Mouse (Mus musculus) small intestine, adult 2 months (tissue): ENCODE data around the gene S1pr2. TPM values are rescaled to one million over a fixed set of nuclear protein-coding genes. Genes with fewer than 3 reads are reported as not detected.
"Not testable (repeated sequence)": the region's sequence is repeated elsewhere in the genome, so short reads cannot be mapped to it uniquely, and the experiment has no call there.

Experiments used
- H3K27ac ChIP-seq: fragments of 200-500 bp; 2 replicates; pipeline ENCODE4 v1.5.1; 2012; ENCODE audit warnings: low read depth, low read length, control low read depth, inconsistent platforms; ENCODE audit not compliant: insufficient read depth
- H3K27me3 ChIP-seq: fragments of 200-500 bp; 2 replicates; pipeline ENCODE4 v1.6.1; 2012; ENCODE audit warnings: mild to moderate bottlenecking, moderate library complexity, low read length, inconsistent platforms; ENCODE audit not compliant: control insufficient read depth, insufficient read depth
- H3K36me3 ChIP-seq: fragments of 200-500 bp; 2 replicates; pipeline ENCODE4 v1.6.1; 2012; ENCODE audit warnings: mild to moderate bottlenecking, low read length, control low read depth, inconsistent platforms; ENCODE audit not compliant: control insufficient read depth, insufficient read depth
- H3K4me1 ChIP-seq: fragments of 200-500 bp; 2 replicates; pipeline ENCODE4 v1.6.1; 2012; ENCODE audit warnings: low read length, inconsistent platforms, mixed read lengths; ENCODE audit not compliant: control insufficient read depth, insufficient read depth, insufficient read length
- H3K4me3 ChIP-seq: fragments of 200-500 bp; 2 replicates; pipeline ENCODE4 v1.5.1; 2012; ENCODE audit warnings: low read depth, mild to moderate bottlenecking, control low read depth, inconsistent platforms, low read length, moderate library complexity
- CTCF ChIP-seq: fragments of 200-500 bp; IDR thresholded peaks from 2 replicates; pipeline ENCODE4 v1.5.1; 2012; ENCODE audit warnings: low read depth, mild to moderate bottlenecking, control low read depth, inconsistent platforms, low read length, moderate library complexity, mixed read lengths; ENCODE audit not compliant: insufficient replicate concordance, insufficient read length; ENCODE audit errors: extremely low read depth
- POLR2A ChIP-seq: fragments of 200-500 bp; IDR thresholded peaks from 2 replicates; pipeline ENCODE4 v1.6.1; 2012; ENCODE audit warnings: low read depth, mild to moderate bottlenecking, control low read depth, inconsistent platforms, low read length, moderate library complexity
- WGBS: fragments of 180-500 bp; shearing (Covaris S2); methylation state at CpG from one replicate; pipeline ENCODE4 v1.1.7; 2018; 5-methylcytosine and 5-hydroxymethylcytosine counted together
- polyA plus RNA-seq: library from polyadenylated mRNA; depleted of rRNA; stranded (reverse); fragments of >200 nt; gene quantifications from 2 replicates; pipeline ENCODE4 v1.2.3, GENCODE M21; 2012

S1pr2 gene
- polyA plus RNA-seq, 1 experiment: 2.9 TPM

- 15% methylated on average over 17 of the region's 17 CpGs for WGBS
- TF ChIP-seq POLR2A (no peak), CTCF (no peak)
- Histone ChIP-seq H3K4me3 (peak overlapping the region; percentile 62), H3K27me3 (no peaks in the 10 kb centered on the region), H3K27ac (no peak overlapping the region), H3K4me1 (peaks cover 7% of the 10 kb centered on the region), H3K36me3 (no peaks in the 10 kb centered on the region)
Observed at GRCm38 (mm10) chr9:21016331-21017176, 40.0 kb upstream of the S1pr2 start.

GRCm38 (mm10) chr9:21015571-21016130, 39.1 kb upstream of the S1pr2 start, which contains the start of gene Icam1:
Gene Icam1, plus strand, starts transcription at chr9:21015985.
- no peaks in the 10 kb centered on the region for H3K27me3 ChIP-seq
- no peaks in the 10 kb centered on the region for H3K36me3 ChIP-seq
- TF ChIP-seq POLR2A (peak; percentile 86), CTCF (no peak)
- H3K4me1 ChIP-seq: peaks cover 7% of the 10 kb centered on the region
- H3K4me3 ChIP-seq: peak within 1 kb of the TSS; percentile 62
- 1% methylated on average over 30 of the region's 30 CpGs for WGBS
- H3K27ac ChIP-seq: peak within 1 kb of the TSS; percentile 26

GRCm38 (mm10) chr9:21014691-21015570, 38.4 kb upstream of the S1pr2 start:
- TF ChIP-seq CTCF (no peak), POLR2A (no peak)
- Histone ChIP-seq H3K27ac (peak overlapping the region; percentile 26), H3K4me1 (peaks cover 7% of the 10 kb centered on the region), H3K27me3 (no peaks in the 10 kb centered on the region), H3K36me3 (no peaks in the 10 kb centered on the region), H3K4me3 (peak overlapping the region; percentile 62)
- 8% methylated on average over 29 of the region's 29 CpGs for WGBS

GRCm38 (mm10) chr9:21012368-21012767, 35.8 kb upstream of the S1pr2 start:
- Histone ChIP-seq H3K27me3 (no peaks in the 10 kb centered on the region), H3K36me3 (peaks cover 13% of the 10 kb centered on the region), H3K4me1 (peaks cover 7% of the 10 kb centered on the region), H3K4me3 (no peak overlapping the region), H3K27ac (0 out of 2 replicates have a peak overlapping the region, but pooled peaks have one; percentile 33)
- no peak for TF ChIP-seq POLR2A
- TF ChIP-seq CTCF: no peak
- 58% methylated on average over 1 of the region's 1 CpGs for WGBS

GRCm38 (mm10) chr9:21011846-21012312, 35.3 kb upstream of the S1pr2 start:
- H3K4me1 ChIP-seq: peaks cover 7% of the 10 kb centered on the region; the same call in 1 of the 2 replicates
- H3K36me3 ChIP-seq: peaks cover 18% of the 10 kb centered on the region
- no peaks in the 10 kb centered on the region for H3K27me3 ChIP-seq
- WGBS: 31% methylated on average over 5 of the region's 5 CpGs
- H3K4me3 ChIP-seq: no peak overlapping the region
- H3K27ac ChIP-seq: peak overlapping the region; percentile 33; the same call in 1 of the 2 replicates
- no peak for TF ChIP-seq CTCF
- no peak for TF ChIP-seq POLR2A

GRCm38 (mm10) chr9:21010939-21011541, 34.5 kb upstream of the S1pr2 start:
- peaks cover 23% of the 10 kb centered on the region for H3K36me3 ChIP-seq
- not testable (repeated sequence) for H3K4me1 ChIP-seq, H3K27me3 ChIP-seq, H3K4me3 ChIP-seq, H3K27ac ChIP-seq
- 56% methylated on average over 9 of the region's 9 CpGs for WGBS
